ENCODE assay signal across 15 mouse cellular contexts in genomic region chr6:141226851-141227657, GRCm38 (mm10). TPM values are rescaled to one million over a fixed set of nuclear protein-coding genes. Genes with fewer than 3 reads are reported as not detected.
DNase-seq lines count a peak whose midpoint lies in the region; ATAC-seq lines count a peak whose summit lies in the region.
"Had no signal": no experiment of that assay in that cellular context is flagged by ENCODE, and none has a peak within 500 bp of the region (broad histone marks: within the 10 kb centered on the region; RNA-seq: fewer than 3 reads in every experiment).

No protein-coding gene starts in this region.

- no peaks in the 10 kb centered on the region for H3K9me3 ChIP-seq in kidney, embryonic 14.5 days (ENCODE audit: control insufficient read depth, low read length)
- no peaks in the 10 kb centered on the region for H3K9me3 ChIP-seq in stomach, embryonic 15.5 days
- no peaks in the 10 kb centered on the region for H3K9me3 ChIP-seq in midbrain, embryonic 10.5 days (replicated peaks)
- H3K9me3 ChIP-seq: megakaryocyte, embryonic 14.5 days had no signal

- H3K4me3 ChIP-seq in kidney, embryonic 14.5 days (ENCODE audit: low read length), result no peak overlapping the region
- H3K4me3 ChIP-seq in stomach, embryonic 15.5 days (replicated peaks), result no peak overlapping the region
- H3K4me3 ChIP-seq in midbrain, embryonic 10.5 days, result no peak overlapping the region
- H3K4me3 ChIP-seq: erythroblast, embryonic 14.5 days; megakaryocyte, embryonic 14.5 days had no signal

- no peak for ATAC-seq in kidney, embryonic 14.5 days (ENCODE audit: low FRiP score, low TSS enrichment)
- no peak; the same call in 1 of the 2 replicates for ATAC-seq in stomach, embryonic 15.5 days (ENCODE audit: insufficient read depth, low FRiP score, low read depth)
- ATAC-seq: hindbrain, postnatal 0 days had no signal

- no peak overlapping the region for H3K9ac ChIP-seq in kidney, embryonic 14.5 days (ENCODE audit: low read depth, low read length)
- H3K9ac ChIP-seq in stomach, embryonic 15.5 days, result no peak overlapping the region

- no peaks in the 10 kb centered on the region for H3K36me3 ChIP-seq in kidney, embryonic 14.5 days (ENCODE audit: control insufficient read depth, insufficient read depth, low read length)
- H3K36me3 ChIP-seq in stomach, embryonic 15.5 days, result no peaks in the 10 kb centered on the region
- H3K36me3 ChIP-seq in midbrain, embryonic 10.5 days, result no peaks in the 10 kb centered on the region
- H3K36me3 ChIP-seq: G1E had no signal

- no peaks in the 10 kb centered on the region for H3K27me3 ChIP-seq in kidney, embryonic 14.5 days (ENCODE audit: control insufficient read depth, insufficient read depth, low read length)
- no peaks in the 10 kb centered on the region for H3K27me3 ChIP-seq in stomach, embryonic 15.5 days (replicated peaks)
- no peaks in the 10 kb centered on the region for H3K27me3 ChIP-seq in midbrain, embryonic 10.5 days (ENCODE audit: low read depth, poor library complexity, severe bottlenecking)
- H3K27me3 ChIP-seq: megakaryocyte, embryonic 14.5 days had no signal

- 76% methylated on average over 15 of the region's 15 CpGs for WGBS in kidney, embryonic 14.5 days
- WGBS in stomach, embryonic 15.5 days, result 52% methylated on average over 15 of the region's 15 CpGs
- 88% methylated on average over 15 of the region's 15 CpGs for WGBS in midbrain, embryonic 10.5 days

- peak; percentile 5 to 20 for DNase-seq in adrenal gland, postnatal 36 days
- DNase-seq in adrenal gland, adult (ENCODE audit: inconsistent age in 2 of 2, low spot score in 1 of 2), result no peak
- peak; percentile 5 for DNase-seq in kidney, adult 11 months
- peak; percentile 7 for DNase-seq in ovary, postnatal 36 days (ENCODE audit: low spot score)
- DNase-seq in ovary, postnatal 10 days (ENCODE audit: low spot score), result no peak
- DNase-seq in midbrain, embryonic 10.5 days (ENCODE audit: low spot score), result no peak
- DNase-seq: left cerebral cortex, postnatal 4 days; spleen, adult 18-20 months; thymus, adult 18-20 months had no signal

- H3K4me2 ChIP-seq in kidney, embryonic 14.5 days (replicated peaks; ENCODE audit: low read depth, low read length), result no peak overlapping the region
- H3K4me2 ChIP-seq in stomach, embryonic 15.5 days, result 0 out of 2 replicates have a peak overlapping the region, but pooled peaks have one; percentile 10

- no peak overlapping the region for H3K27ac ChIP-seq in kidney, embryonic 14.5 days (ENCODE audit: low read depth, low read length)
- H3K27ac ChIP-seq in stomach, embryonic 15.5 days, result peak overlapping the region; percentile 48; the same call in 1 of the 2 replicates
- no peak overlapping the region for H3K27ac ChIP-seq in midbrain, embryonic 10.5 days (replicated peaks)
- H3K27ac ChIP-seq: hindbrain, postnatal 0 days had no signal

- no peaks in the 10 kb centered on the region for H3K4me1 ChIP-seq in kidney, embryonic 14.5 days (ENCODE audit: control insufficient read depth, insufficient read depth, low read length)
- H3K4me1 ChIP-seq in stomach, embryonic 15.5 days, result no peaks in the 10 kb centered on the region
- no peaks in the 10 kb centered on the region for H3K4me1 ChIP-seq in midbrain, embryonic 10.5 days
- H3K4me1 ChIP-seq: megakaryocyte, embryonic 14.5 days had no signal

RNA-seq across cellular contexts. Expression of gene Pde3a, which starts 22.0 kb away (rescaled TPM):
- total RNA-seq in adrenal gland, postnatal 36 days (2021), result 10 to 100 TPM; 10.2 to 11.2 TPM
- 10.5 and 13.8 TPM in 2 replicates for polyA plus RNA-seq in kidney, embryonic 14.5 days (2014; fragmentation: Nextera tagmentation; extraction: Ambion mirVana)
- 10.6 and 12.8 TPM in 2 replicates for polyA plus RNA-seq in stomach, embryonic 15.5 days (2015; fragmentation: Nextera tagmentation; extraction: Ambion mirVana)
- polyA plus RNA-seq in midbrain, embryonic 10.5 days (2016; fragmentation: Nextera tagmentation; extraction: Ambion mirVana), result 0.63 and 1.3 TPM in 2 replicates
- polyA plus RNA-seq: erythroblast, embryonic 14.5 days; G1E had no signal

Comparison
In these comparisons a context has a peak if more than half of its experiments do, and no peak if none do; other contexts are left out.
1. DNase-seq: peak in adrenal gland, postnatal 36 days (2 of 2), kidney, adult 11 months (single experiment) and ovary, postnatal 36 days (single experiment); none in adrenal gland, adult (0 of 2), ovary, postnatal 10 days (single experiment) and midbrain, embryonic 10.5 days (single experiment).